Mouse (Mus musculus): Measurements from ENCODE around the gene Pde4d.

The Pde4d gene

DNA sequence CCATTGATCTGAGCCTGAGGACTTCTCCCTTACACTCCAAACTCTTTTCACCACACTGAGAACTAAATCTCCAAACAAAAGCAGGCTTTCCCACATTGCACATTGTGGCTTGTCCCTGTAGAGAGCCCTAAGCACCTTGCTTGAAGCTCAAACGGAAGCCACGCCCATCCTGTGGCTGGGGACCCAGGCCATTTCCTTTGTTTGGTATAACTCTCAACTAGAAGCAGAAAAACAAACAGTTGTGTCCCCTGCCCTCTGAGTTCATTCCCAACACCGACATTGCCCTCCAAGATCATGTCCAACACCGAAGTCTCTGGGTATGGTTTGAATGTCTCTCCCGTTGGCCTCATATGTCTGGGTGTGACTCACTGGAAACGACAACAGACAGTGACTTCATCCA, 759.7 kb downstream of the Pde4d start:
- no peak for DNase-seq

DNA sequence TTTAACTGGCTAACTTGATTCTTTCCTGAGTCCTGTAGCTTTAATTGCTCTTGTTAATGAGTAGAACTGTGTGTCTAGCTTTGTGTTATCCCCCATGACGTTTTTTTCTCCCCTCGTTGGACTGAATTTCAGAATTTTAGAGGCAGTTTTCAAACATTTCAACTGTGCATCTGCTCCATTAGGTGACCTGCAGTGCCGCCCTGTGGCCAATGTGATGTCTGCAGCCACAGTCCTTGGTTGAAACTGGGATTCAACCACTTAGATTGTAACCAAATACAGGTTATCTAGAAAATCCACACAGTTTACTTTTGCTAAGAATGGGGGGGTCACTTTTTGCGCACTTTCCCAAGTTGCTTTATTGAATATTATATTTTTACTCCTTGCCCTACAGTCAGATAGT, 760.7 kb downstream of the Pde4d start:
- peak; percentile 38 to 71 for DNase-seq

GRCm38 (mm10) chr13:109211471-109211870, 761.7 kb downstream of the Pde4d start:
- DNase-seq: no peak

DNA sequence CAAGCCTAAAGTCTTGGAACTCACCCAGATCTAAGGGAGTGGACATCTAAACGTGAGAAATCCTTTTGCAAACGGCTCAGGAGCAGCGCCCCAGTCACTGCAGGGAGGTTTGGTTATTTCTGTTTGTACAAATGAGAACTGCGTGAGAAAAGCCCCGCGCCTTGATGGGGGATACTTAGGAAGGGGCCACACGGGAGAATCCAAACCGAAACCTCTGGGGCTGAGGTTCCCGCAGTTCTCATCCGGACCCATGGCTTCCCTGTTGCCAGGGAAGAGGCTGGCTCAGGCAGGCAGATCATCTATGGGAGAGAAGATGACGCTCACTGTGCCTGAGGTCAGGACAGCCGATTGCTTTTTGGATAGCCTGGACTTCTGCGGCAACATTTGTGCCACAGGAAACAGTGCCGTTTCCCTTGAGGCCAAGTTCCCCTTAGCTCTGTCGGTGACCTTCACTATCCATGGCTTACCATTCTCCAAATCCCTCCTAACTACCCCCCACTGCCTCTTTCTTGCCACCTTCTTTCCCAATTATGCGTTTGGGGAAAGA, 762.3 kb downstream of the Pde4d start:
- DNase-seq: no peak

GRCm38 (mm10) chr13:109212788-109213473, 763.2 kb downstream of the Pde4d start:
- DNase-seq: no peak

- no peak for DNase-seq
These were observed 769.4 kb downstream of the Pde4d start for GRCm38 (mm10) chr13:109219019-109219725.

DNA sequence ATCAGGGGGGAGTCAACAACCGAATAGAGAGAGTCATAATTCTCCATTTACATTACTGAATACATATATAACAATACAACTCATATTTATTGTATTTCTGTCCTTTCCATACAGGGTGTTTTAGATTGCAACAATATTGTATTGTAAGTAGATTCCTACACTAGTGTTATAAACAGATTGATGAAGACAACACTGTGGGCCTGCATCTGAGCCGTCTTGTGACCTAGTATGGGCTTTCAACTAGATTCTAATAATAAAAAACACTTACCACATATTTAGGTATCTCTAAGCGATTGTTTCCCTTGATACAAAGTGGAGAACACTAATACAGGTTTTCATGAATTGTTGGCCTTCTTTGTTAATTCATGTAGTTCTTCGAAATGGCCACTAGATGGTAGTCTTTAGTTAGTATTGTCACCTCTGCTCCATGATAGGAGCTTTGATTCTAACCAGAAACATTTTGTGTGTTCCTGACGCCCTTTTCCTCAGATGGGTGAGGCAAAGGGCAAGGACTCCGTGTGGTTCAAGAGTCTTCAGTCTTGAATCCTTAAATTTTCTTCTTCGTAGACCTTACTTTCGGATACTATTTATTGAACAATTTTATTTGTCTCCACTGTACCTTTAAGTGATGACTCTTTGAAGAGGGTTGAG, 779.3 kb downstream of the Pde4d start:
- DNase-seq: no peak

DNA sequence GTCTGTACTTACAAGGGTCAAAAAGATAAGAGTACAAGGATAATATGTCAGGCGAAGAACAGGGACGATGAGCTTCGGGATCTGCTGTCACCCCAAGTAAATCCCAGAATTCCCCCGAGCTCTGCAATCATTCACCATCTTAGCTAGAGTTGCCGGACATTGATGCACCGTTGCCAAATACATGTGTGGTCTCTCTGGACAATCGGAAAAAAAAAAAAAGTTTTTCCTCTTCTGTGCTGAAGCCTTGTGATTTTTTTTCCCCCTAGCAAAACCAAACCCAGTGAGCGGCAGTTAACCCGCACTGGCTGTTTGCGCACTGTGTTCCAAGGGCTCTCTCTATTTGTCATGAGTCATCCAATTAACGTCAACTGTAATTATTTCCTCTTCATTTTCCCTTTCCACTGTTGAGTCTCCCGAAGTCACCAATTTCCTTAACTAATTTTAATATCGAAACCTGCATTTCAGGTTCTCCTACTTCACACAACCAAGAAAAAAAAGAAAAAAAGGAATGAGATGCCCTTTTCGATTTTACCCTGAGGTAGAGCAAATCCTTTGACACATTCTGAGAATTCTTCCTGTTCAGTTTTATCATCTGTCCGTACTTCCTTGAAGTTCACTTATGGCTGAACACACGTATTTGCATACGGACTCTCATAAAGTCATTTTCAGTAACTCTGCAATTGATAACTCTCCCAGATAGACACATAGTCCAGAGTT, 780.0 kb downstream of the Pde4d start:
- DNase-seq: no peak

DNA sequence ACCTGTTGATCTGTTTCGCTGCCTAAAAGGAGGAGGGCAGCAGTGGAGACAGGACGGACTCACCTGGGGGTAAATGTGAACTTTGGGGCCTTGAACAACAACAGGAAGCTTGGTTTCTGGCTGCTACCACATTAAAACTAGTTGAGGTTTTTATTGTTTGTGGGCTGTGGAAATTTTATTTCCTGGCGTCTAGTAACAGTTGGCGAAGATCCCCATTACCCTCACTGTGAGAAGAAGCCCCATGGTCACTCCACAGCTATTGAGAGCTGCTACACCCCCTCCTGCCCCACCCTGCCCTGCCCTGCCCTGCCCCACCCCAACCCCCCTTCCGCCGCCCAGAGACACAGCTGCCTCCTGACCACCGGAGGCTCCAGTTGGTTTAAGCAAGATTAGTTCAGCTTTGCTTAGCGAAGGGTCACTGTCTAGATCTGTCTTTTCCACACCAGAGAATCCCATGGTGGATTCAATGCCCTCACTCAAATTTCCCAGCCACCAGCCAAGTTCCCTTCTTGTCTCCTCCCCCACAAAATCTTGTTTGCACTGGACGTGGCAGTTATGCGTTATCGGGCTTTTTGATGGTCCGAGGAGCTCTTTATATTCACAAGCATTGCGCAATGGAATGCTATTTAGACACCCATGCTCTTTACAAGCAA, 780.7 kb downstream of the Pde4d start:
- no peak for DNase-seq

DNA sequence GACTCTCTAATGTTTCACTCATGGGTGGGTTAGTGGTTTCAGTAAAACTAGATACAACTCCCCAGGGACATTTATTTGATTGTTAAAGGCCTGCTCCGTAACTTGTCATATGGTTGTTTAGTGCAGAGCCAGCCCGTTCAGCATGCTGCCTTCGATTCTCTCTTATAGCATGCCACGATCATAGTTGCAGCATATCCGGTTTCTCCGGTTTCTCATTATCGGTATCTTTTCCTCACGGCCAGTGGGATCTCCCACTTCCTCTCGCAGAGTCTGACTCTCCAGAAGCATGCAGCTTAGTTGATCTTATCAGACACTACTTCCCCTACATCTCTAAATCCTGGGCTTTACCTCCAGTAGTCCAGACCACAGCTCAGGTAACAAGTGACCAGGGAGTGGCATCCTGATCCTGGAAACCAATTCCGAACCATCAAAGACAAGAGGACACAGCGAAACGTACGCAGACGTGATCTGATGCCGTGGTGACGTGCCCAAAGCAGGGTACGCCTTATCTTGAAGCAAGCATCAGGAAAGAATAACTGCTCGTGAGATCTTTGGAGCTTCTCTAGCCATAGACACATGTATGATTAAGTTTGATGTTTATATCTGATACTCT, 782.2 kb downstream of the Pde4d start:
- DNase-seq: no peak

DNA sequence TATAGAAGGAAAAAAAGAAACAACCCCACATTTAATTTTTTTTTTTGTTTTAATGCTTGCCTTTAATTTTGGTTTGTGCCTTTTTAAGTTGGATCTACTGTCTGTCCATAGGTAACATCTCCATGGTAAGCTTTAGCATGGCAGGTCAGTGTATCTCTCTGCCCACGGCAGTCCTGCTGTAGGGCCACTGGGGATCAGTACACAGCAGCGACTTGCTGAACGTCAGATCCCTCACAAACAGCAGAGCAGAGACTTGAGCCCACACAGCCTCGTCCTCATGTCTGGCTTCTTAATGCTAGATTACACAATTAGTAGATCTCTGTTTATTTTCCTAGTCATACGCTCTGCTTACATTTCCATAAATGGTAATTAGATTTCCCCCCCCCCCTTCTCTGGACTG, 782.8 kb downstream of the Pde4d start:
- DNase-seq: no peak

- DNase-seq: no peak
These were observed 784.3 kb downstream of the Pde4d start for GRCm38 (mm10) chr13:109233911-109234613.

- no peak for DNase-seq
These were observed 786.3 kb downstream of the Pde4d start for GRCm38 (mm10) chr13:109236047-109236446.

DNA sequence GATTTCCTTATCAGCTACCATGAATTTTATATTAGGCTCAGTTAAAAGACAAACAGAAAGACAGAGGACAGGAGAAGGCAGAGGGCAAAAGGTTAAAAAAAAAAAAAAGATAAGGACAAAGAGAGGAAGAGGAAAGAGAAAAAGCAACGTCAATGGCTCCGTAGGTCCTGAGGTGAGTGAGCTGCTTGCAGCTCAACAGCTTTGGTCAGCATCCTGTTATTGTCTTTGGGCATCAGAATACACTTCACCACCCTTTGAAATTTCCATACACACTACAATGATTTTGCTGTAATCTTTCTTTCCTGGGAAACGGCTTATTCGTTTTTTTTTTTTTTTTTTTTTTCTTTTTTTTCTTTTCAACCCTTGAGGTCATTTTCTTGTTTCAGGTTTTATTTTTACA, 788.9 kb downstream of the Pde4d start:
- no peak for DNase-seq

- peak; percentile 15 to 27 for DNase-seq
These were observed 789.5 kb downstream of the Pde4d start for GRCm38 (mm10) chr13:109239296-109239695.

DNA sequence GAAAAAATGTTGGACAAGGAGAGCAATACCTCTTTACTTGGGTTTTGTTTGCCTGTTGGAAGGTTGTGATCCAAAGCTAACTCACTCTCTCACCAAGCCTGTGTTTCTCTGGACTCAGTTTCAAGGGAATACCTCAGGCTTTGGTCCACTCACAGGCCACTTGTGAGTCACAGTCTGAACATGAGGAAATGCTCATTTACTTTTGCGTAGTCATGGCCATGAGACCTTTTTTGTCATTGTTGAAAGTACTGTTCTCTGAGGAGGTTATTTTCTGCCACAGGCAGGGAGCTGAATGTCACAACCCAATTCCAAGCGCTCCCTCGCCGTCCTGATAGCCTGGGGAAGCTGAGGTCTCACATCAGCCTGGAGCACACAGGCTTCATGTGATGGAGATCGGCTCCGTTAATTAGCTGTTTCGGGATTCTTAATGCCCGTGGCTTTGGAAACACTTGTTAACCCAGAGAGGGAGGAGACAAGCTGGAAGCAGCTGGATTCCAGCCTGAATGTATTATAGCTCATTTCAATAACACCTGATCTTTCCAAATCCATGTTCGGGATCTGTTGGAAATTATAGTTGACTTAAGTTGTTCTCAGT, 792.8 kb downstream of the Pde4d start:
- DNase-seq: no peak

DNA sequence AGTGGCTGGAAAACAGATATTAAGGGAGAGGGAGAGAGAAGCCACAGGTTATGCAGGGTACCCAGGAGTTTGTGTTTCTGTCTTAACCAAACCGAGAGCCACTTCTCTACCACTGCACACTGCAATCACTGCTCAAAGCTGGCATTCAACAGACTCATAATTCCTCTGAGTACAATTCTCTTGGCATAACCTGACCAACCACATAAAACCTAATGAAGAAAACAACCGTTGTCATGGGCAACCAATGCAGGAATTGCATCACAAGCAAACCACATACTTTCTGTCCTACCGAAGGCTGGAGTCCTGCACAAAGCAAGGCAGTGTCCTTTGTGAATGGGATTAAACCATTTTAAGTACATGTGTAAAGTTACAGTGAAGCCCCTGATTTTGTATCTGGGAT, 793.4 kb downstream of the Pde4d start:
- DNase-seq: no peak

DNA sequence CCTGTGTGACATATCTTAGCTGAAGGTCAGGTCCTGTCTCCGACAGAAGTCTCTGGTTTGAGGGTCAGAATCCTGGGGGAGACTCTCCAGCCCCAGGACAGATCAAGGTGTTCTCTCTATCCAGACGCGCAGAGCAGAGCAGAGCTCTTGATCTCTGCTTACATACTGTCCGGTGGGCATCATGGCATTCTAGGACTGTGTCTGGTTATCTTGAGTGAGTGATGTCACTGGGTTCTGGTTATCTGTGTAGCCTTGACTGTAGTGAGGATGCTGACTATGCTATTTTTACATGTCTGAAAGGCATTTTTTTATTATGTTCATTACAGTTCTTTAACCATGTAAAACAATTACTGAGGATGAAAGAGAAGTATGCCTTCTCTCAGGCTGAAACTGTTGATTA, 797.3 kb downstream of the Pde4d start:
- no peak for DNase-seq

- DNase-seq: no peak
These were observed 799.6 kb downstream of the Pde4d start for GRCm38 (mm10) chr13:109249315-109249714.

DNA sequence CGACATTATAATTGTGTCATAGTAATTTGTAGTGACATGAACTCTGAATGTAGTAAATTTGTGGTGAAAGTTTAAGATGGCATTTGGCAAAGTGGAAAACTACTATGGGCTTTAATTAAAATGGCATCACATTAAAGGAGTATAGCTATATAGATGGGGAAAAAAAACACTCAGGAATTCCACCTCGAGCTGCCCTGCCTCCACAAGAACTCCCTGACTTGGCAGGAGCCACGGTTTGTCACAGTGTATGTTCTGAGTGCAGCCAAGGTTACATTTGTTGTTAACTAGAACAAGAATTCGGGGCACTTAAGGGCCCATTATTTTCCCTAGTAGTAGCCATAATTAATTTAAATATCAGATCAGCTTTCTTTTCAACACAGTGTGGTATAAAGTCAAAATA, 805.9 kb downstream of the Pde4d start:
- no peak for DNase-seq

DNA sequence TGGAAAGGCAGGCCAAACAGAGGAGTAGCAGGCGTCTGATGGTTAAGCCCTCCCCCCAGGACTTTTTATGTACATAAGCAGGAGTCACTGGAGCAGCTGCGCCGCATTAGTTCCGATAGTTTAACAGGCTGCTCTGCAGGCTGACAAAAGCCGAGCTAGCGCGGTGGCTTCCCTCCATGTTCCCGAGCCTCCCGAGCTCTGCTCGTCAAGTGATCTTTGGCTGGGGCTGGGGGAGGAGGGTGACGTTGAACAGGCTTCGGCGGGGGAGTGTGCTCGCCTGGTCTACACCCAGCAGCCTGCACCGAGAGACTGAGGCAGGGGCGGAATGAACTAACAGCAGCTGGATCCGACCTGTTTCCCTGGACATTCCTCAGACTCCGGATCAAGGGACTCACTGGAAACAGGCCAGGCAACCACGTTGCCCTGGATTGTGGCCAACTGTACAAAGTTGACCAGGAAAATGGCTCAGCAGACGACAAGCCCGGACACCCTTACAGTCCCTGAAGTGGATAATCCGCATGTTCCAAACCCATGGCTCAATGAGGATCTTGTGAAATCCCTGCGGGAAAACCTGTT, 810.6 kb downstream of the Pde4d start:
- DNase-seq: peak; percentile 5 to 12
